Mouse (Mus musculus) urinary bladder, postnatal 14 days (tissue): Measurements from ENCODE around the gene Blnk.

Experiments
- DNase-seq: peaks from one replicate; pipeline ENCODE4 v3.0.0; 2021; ENCODE audit warnings: low spot score

The Blnk gene

GRCm38 (mm10) chr19:40994057-40994585, at the start of gene Blnk:
TSS of gene Blnk (minus strand) at chr19:40994535.
- DNase-seq, result peak; percentile 74

GRCm38 (mm10) chr19:41039110-41039509, 44.8 kb upstream of the Blnk start:
- no peak for DNase-seq

GRCm38 (mm10) chr19:41035809-41036551, 41.6 kb upstream of the Blnk start:
- DNase-seq, result no peak

GRCm38 (mm10) chr19:41031869-41032268, 37.5 kb upstream of the Blnk start:
- no peak for DNase-seq

GRCm38 (mm10) chr19:41031009-41031408, 36.7 kb upstream of the Blnk start:
- no peak for DNase-seq

- no peak for DNase-seq
Observed at GRCm38 (mm10) chr19:41030161-41030560, 35.8 kb upstream of the Blnk start.

GRCm38 (mm10) chr19:41029219-41029618, 34.9 kb upstream of the Blnk start, which contains the start of gene Dntt:
TSS of gene Dntt (plus strand) at chr19:41029275.
- DNase-seq, result no peak

GRCm38 (mm10) chr19:41027601-41028000, 33.3 kb upstream of the Blnk start:
- DNase-seq, result no peak

GRCm38 (mm10) chr19:41027024-41027423, 32.7 kb upstream of the Blnk start:
- no peak for DNase-seq

- DNase-seq, result no peak
Observed at GRCm38 (mm10) chr19:41026551-41026950, 32.2 kb upstream of the Blnk start.

- DNase-seq, result no peak
Observed at GRCm38 (mm10) chr19:41022244-41022643, 27.9 kb upstream of the Blnk start.

- no peak for DNase-seq
Observed at GRCm38 (mm10) chr19:41020537-41020936, 26.2 kb upstream of the Blnk start.

- DNase-seq, result no peak
Observed at GRCm38 (mm10) chr19:41019164-41019675, 24.9 kb upstream of the Blnk start.

- DNase-seq, result peak; percentile 54
Observed at GRCm38 (mm10) chr19:41015951-41016716, 21.8 kb upstream of the Blnk start.

- no peak for DNase-seq
Observed at GRCm38 (mm10) chr19:41014003-41014402, 19.7 kb upstream of the Blnk start.

GRCm38 (mm10) chr19:41013591-41013990, 19.3 kb upstream of the Blnk start:
- DNase-seq, result no peak

- peak; percentile 28 for DNase-seq
Observed at GRCm38 (mm10) chr19:41011676-41012075, 17.3 kb upstream of the Blnk start.

- no peak for DNase-seq
Observed at GRCm38 (mm10) chr19:41008674-41009395, 14.5 kb upstream of the Blnk start.

GRCm38 (mm10) chr19:41007733-41008132, 13.4 kb upstream of the Blnk start:
- DNase-seq, result no peak

GRCm38 (mm10) chr19:41007326-41007725, 13.0 kb upstream of the Blnk start:
- DNase-seq, result no peak

- DNase-seq, result no peak
Observed at GRCm38 (mm10) chr19:41006621-41007020, 12.3 kb upstream of the Blnk start.

GRCm38 (mm10) chr19:41003694-41004315, 9.5 kb upstream of the Blnk start:
- no peak for DNase-seq
